Mouse (Mus musculus): ENCODE results near the gene Tmem168. TPM values are rescaled to one million over a fixed set of nuclear protein-coding genes. Genes with fewer than 3 reads are reported as not detected.
A peak's percentile ranks its signal among the peaks of the same experiment; 100 is the strongest.

Tmem168 gene
- polyA plus RNA-seq (2016; fragmentation: Nextera tagmentation; extraction: Ambion mirVana): 19.2 and 20.7 TPM in 2 replicates

DNA sequence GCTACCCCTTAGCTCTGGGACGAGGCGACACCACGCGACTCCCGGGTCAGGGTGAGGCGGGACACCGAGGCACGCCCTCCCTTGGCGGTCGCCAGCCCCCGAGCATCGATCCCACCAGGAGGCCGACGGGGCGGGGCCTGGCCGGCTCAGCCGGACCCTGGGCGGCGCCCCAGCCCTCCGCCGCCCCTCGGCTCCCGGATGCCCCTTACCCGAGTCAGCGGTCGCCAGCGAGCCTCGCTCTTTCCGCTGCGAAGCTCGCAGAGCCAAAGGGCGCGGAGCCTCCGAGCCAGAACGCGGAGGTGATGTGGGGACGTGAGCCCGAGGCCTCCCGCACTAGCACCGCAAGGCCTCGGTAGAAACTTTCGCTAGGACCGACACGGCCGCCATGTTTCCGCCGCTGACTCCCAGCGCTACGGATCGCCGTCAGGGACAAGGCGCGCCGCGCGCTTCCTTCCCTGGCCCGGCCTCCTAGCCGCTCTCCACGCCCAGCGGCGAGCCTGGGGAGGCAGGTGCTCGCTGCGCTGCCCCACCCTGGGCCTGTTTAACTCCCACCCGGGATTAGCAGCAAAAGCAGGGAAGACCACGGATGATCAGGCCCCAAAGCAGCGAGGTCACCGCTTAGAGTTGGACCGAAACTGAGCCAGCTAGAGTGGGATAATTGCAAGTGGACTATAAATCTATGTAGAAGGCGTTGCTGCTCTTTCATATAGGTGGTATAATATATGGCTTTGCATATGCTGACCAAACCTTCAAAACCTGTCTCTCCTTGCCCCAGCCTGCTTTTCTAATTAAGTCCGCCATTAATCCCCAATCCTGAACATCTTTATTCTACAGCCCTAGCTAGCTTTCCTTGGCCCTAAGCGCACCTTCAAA, at the start of gene Tmem168:
TSS of gene Tmem168 (minus strand) at position 480 of the 873 bp plus-strand sequence.
- H3K4me2 ChIP-seq: peak within 1 kb of the TSS; percentile 78
- peak; percentile 97 for ATAC-seq
- peak within 1 kb of the TSS; percentile 91 for H3K9ac ChIP-seq
- no peaks in the 10 kb centered on the region for H3K27me3 ChIP-seq (replicated peaks)
- H3K4me3 ChIP-seq: peak within 1 kb of the TSS; percentile 83
- no peaks in the 10 kb centered on the region for H3K9me3 ChIP-seq (replicated peaks)
- peak within 1 kb of the TSS; percentile 87 for H3K27ac ChIP-seq
- WGBS (ENCODE audit: insufficient replicate concordance): 3% methylated on average over 69 of the region's 71 CpGs
- peaks cover 42% of the 10 kb centered on the region for H3K4me1 ChIP-seq
- peaks cover 9% of the 10 kb centered on the region for H3K36me3 ChIP-seq

GRCm38 (mm10) chr6:13654081-13654480, 46.2 kb upstream of the Tmem168 start:
- Histone ChIP-seq H3K36me3 (peaks cover 11% of the 10 kb centered on the region), H3K4me3 (no peak overlapping the region), H3K9me3 (replicated peaks) (no peaks in the 10 kb centered on the region), H3K4me1 (peaks cover 5% of the 10 kb centered on the region; the same call in 1 of the 2 replicates), H3K27ac (no peak overlapping the region), H3K4me2 (no peak overlapping the region), H3K27me3 (replicated peaks) (no peaks in the 10 kb centered on the region), H3K9ac (no peak overlapping the region)
- ATAC-seq: no peak

- Histone ChIP-seq H3K9ac (no peak overlapping the region), H3K27ac (no peak overlapping the region), H3K9me3 (replicated peaks) (no peaks in the 10 kb centered on the region), H3K27me3 (replicated peaks) (no peaks in the 10 kb centered on the region), H3K4me3 (no peak overlapping the region), H3K4me1 (peaks cover 5% of the 10 kb centered on the region; the same call in 1 of the 2 replicates), H3K4me2 (no peak overlapping the region), H3K36me3 (peaks cover 19% of the 10 kb centered on the region)
- ATAC-seq: peak; percentile 54
- 62% methylated on average over 3 of the region's 3 CpGs for WGBS (ENCODE audit: insufficient replicate concordance)
Measured at GRCm38 (mm10) chr6:13652284-13652683, 44.4 kb upstream of the Tmem168 start.

DNA sequence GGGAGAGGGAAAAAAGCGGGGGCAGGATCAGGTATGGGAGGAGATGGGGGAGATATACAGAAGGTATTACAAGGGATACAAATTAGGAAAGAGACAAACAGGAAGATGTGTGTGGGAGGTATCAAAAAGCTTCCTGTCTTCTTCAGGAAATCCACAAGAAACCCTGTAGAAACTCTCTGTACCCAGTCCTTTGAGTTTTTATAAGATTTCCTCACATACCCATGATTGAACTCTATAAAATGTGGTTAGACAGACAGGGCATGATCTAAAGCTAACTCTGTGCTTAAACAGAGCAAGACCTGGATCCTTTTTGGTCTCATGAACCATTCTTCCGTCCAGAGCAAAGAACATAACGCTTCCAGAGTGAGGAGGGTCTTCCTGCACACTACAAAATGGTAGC, 43.0 kb upstream of the Tmem168 start:
- WGBS (ENCODE audit: insufficient replicate concordance): 77% methylated on average over 3 of the region's 3 CpGs
- peaks cover 19% of the 10 kb centered on the region for H3K36me3 ChIP-seq
- H3K27me3 ChIP-seq (replicated peaks): no peaks in the 10 kb centered on the region
- no peak overlapping the region for H3K4me2 ChIP-seq
- ATAC-seq: no peak
- no peaks in the 10 kb centered on the region for H3K9me3 ChIP-seq (replicated peaks)
- H3K27ac ChIP-seq: no peak overlapping the region
- no peak overlapping the region for H3K4me3 ChIP-seq
- H3K9ac ChIP-seq: no peak overlapping the region
- H3K4me1 ChIP-seq: peaks cover 5% of the 10 kb centered on the region; the same call in 1 of the 2 replicates

- peaks cover 5% of the 10 kb centered on the region; the same call in 1 of the 2 replicates for H3K4me1 ChIP-seq
- H3K27me3 ChIP-seq (replicated peaks): no peaks in the 10 kb centered on the region
- H3K4me2 ChIP-seq: no peak overlapping the region
- no peak overlapping the region for H3K4me3 ChIP-seq
- H3K9ac ChIP-seq: no peak overlapping the region
- no peak for ATAC-seq
- no peak overlapping the region for H3K27ac ChIP-seq
- H3K36me3 ChIP-seq: peaks cover 19% of the 10 kb centered on the region
- H3K9me3 ChIP-seq (replicated peaks): no peaks in the 10 kb centered on the region
Measured at GRCm38 (mm10) chr6:13648305-13648704, 40.4 kb upstream of the Tmem168 start.

GRCm38 (mm10) chr6:13636582-13636989, 28.7 kb upstream of the Tmem168 start:
- Histone ChIP-seq H3K4me1 (no peaks in the 10 kb centered on the region), H3K4me2 (no peak overlapping the region), H3K4me3 (no peak overlapping the region), H3K27me3 (replicated peaks) (no peaks in the 10 kb centered on the region), H3K27ac (no peak overlapping the region), H3K9ac (no peak overlapping the region), H3K9me3 (replicated peaks) (no peaks in the 10 kb centered on the region), H3K36me3 (peaks cover 14% of the 10 kb centered on the region)
- 58% methylated on average over 3 of the region's 3 CpGs for WGBS (ENCODE audit: insufficient replicate concordance)
- no peak; the same call in 1 of the 2 replicates for ATAC-seq

DNA sequence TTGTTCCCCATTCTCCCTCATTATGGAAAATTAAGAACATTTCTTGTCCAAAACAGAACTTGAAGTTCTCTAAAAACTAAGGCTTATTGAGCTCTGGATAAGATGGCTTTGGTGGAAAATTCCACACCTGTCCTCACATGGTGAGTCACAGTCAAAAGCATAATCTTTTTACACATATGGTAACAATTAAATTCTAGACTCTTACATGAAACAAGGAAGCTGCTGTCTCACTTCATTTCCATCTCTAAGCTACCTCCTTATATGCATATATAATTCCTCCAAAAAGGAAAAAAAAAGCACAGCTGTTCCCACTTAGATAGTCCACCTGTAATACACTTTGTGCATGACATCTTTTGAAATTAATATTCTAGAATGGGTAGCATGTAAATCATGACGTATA, 24.7 kb upstream of the Tmem168 start:
- H3K9ac ChIP-seq: no peak overlapping the region
- H3K4me3 ChIP-seq: no peak overlapping the region
- no peaks in the 10 kb centered on the region for H3K4me1 ChIP-seq
- H3K27me3 ChIP-seq (replicated peaks): no peaks in the 10 kb centered on the region
- H3K36me3 ChIP-seq: peaks cover 3% of the 10 kb centered on the region; the same call in 1 of the 2 replicates
- no peak overlapping the region for H3K4me2 ChIP-seq
- 85% methylated on average over 1 of the region's 1 CpGs for WGBS (ENCODE audit: insufficient replicate concordance)
- no peaks in the 10 kb centered on the region for H3K9me3 ChIP-seq (replicated peaks)
- no peak overlapping the region for H3K27ac ChIP-seq
- ATAC-seq: no peak

GRCm38 (mm10) chr6:13630607-13631006, 22.7 kb upstream of the Tmem168 start:
- H3K27me3 ChIP-seq (replicated peaks): no peaks in the 10 kb centered on the region
- H3K4me1 ChIP-seq: no peaks in the 10 kb centered on the region
- ATAC-seq: no peak
- no peak overlapping the region for H3K27ac ChIP-seq
- H3K9me3 ChIP-seq (replicated peaks): no peaks in the 10 kb centered on the region
- no peak overlapping the region for H3K4me2 ChIP-seq
- WGBS (ENCODE audit: insufficient replicate concordance): 57% methylated on average over 2 of the region's 2 CpGs
- H3K4me3 ChIP-seq: no peak overlapping the region
- H3K36me3 ChIP-seq: peaks cover 5% of the 10 kb centered on the region; the same call in 1 of the 2 replicates
- no peak overlapping the region for H3K9ac ChIP-seq

DNA sequence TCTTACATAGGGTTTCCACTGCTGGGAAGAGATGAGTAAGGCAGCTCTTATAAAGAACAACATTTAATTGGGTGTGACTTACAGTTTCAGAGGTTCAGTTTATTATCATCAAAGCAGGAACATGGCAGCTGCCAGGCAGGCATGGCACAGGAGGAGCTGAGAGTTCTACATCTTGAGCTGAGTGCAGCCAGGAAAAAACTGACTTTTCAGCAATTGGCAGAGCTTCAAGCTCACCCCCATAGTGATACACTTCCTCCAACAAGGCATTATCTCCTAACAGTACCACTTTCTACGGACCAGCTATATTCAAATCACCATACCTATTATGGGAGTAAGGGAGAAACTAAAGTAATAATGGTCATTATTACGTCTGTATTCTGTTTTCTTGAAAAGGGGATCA, 11.7 kb upstream of the Tmem168 start:
- Histone ChIP-seq H3K9me3 (replicated peaks) (no peaks in the 10 kb centered on the region), H3K27ac (no peak overlapping the region), H3K4me1 (peaks cover 15% of the 10 kb centered on the region), H3K4me3 (no peak overlapping the region), H3K9ac (no peak overlapping the region), H3K27me3 (replicated peaks) (no peaks in the 10 kb centered on the region), H3K4me2 (no peak overlapping the region), H3K36me3 (no peaks in the 10 kb centered on the region)
- ATAC-seq: no peak
- 63% methylated on average over 2 of the region's 2 CpGs for WGBS (ENCODE audit: insufficient replicate concordance)

GRCm38 (mm10) chr6:13617110-13617509, 9.2 kb upstream of the Tmem168 start:
- WGBS (ENCODE audit: insufficient replicate concordance): 23% methylated on average over 3 of the region's 3 CpGs
- Histone ChIP-seq H3K27me3 (replicated peaks) (no peaks in the 10 kb centered on the region), H3K9me3 (replicated peaks) (no peaks in the 10 kb centered on the region), H3K4me3 (no peak overlapping the region), H3K36me3 (no peaks in the 10 kb centered on the region), H3K4me2 (no peak overlapping the region), H3K4me1 (peaks cover 15% of the 10 kb centered on the region), H3K27ac (no peak overlapping the region), H3K9ac (no peak overlapping the region)
- ATAC-seq: peak; percentile 82

- no peak for ATAC-seq
- Histone ChIP-seq H3K4me1 (peaks cover 15% of the 10 kb centered on the region), H3K4me2 (no peak overlapping the region), H3K27ac (no peak overlapping the region), H3K9me3 (replicated peaks) (no peaks in the 10 kb centered on the region), H3K4me3 (no peak overlapping the region), H3K27me3 (replicated peaks) (no peaks in the 10 kb centered on the region), H3K9ac (no peak overlapping the region), H3K36me3 (no peaks in the 10 kb centered on the region)
- 58% methylated on average over 3 of the region's 3 CpGs for WGBS (ENCODE audit: insufficient replicate concordance)
Measured at GRCm38 (mm10) chr6:13614568-13614967, 6.7 kb upstream of the Tmem168 start.

- H3K9ac ChIP-seq: no peak overlapping the region
- no peaks in the 10 kb centered on the region for H3K27me3 ChIP-seq (replicated peaks)
- no peaks in the 10 kb centered on the region for H3K9me3 ChIP-seq (replicated peaks)
- ATAC-seq: no peak
- H3K4me2 ChIP-seq: no peak overlapping the region
- 72% methylated on average over 3 of the region's 3 CpGs for WGBS (ENCODE audit: insufficient replicate concordance)
- H3K4me3 ChIP-seq: no peak overlapping the region
- H3K36me3 ChIP-seq: no peaks in the 10 kb centered on the region
- H3K27ac ChIP-seq: no peak overlapping the region
- peaks cover 22% of the 10 kb centered on the region for H3K4me1 ChIP-seq
Measured at GRCm38 (mm10) chr6:13613671-13614070, 5.8 kb upstream of the Tmem168 start.

Data from liver, embryonic 12.5 days (tissue).